Mouse (Mus musculus) liver, adult 2 months (tissue): ENCODE measurements at regions not wholly inside any gene's neighbourhood (a gene's known extent, or its start where the extent isn't known, plus 50 kb on each side); places are given as distances from the start of the nearest gene placed in this dataset.

Experiments used
- CTCF ChIP-seq: fragments of 200-500 bp; IDR thresholded peaks from 2 replicates; pipeline ENCODE4 v1.5.1; 2011; ENCODE audit warnings: low read depth, low read length, control low read depth
- POLR2A ChIP-seq: fragments of 200-500 bp; IDR thresholded peaks from 2 replicates; pipeline ENCODE4 v1.6.1; 2011; ENCODE audit warnings: low read length, control low read depth; ENCODE audit not compliant: insufficient read depth; ENCODE audit errors: extremely low read depth

GRCm38 (mm10) chr1:71853212-71853611 is 200.2 kb upstream of the Fn1 start:
- TF ChIP-seq CTCF (no peak), POLR2A (no peak)
